ENCODE assay signal across 15 mouse cellular contexts in the genomic region with DNA sequence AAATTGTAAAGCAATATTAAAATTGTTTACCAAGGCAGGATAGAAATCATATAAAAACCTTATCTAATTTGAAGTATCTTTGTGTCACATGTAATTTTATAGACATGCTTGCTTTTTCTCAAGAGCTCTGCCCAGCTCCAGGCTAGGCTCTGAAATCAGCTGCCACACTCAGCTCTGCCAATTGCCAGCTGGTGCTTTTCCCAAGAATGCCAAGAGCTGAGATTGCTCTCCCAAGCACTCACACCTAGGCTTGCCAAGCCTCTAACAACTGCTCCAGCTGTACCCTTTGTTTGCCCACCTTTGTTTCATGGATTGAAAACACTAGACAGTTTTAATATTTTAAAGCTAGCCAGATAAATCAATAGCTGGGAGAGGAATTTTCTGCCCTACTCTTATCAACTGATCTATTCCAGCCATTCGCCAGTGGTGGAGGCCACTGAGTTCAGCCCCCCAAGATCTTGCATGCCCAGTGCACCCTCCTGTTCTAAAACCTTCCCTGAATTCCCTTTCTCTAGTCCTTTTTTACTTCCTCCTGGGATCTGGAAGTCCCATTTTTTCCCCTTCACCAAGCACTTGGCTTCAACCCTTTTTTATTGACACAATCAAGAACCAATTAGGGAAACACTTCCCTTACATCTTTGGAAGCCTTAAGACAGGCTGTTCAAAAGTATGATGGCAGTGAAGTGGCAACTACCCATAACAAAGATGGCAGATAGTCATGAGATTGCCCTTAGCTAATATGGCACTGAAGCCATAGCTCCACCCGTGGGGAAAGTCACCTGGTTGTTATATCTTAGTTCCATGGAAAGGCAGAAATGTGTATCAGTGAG.
DNase-seq lines count a peak whose midpoint lies in the region; ATAC-seq lines count a peak whose summit lies in the region.
"Had no signal": no experiment of that assay in that cellular context is flagged by ENCODE, and none has a peak within 500 bp of the region (broad histone marks: within the 10 kb centered on the region; RNA-seq: fewer than 3 reads in every experiment).

No protein-coding gene starts in this region.

- H3K9me3 ChIP-seq in embryonic facial prominence, embryonic 14.5 days (ENCODE audit: control insufficient read depth, low read length): no peaks in the 10 kb centered on the region
- no peaks in the 10 kb centered on the region for H3K9me3 ChIP-seq in embryonic facial prominence, embryonic 10.5 days
- no peaks in the 10 kb centered on the region for H3K9me3 ChIP-seq in kidney, embryonic 16.5 days (ENCODE audit: low read length)
- H3K9me3 ChIP-seq in kidney, embryonic 15.5 days (replicated peaks): no peaks in the 10 kb centered on the region
- H3K9me3 ChIP-seq: limb, embryonic 10.5 days had no signal

- no peak overlapping the region for H3K4me2 ChIP-seq in embryonic facial prominence, embryonic 14.5 days (ENCODE audit: low read depth, low read length)
- H3K4me2 ChIP-seq in kidney, embryonic 16.5 days (replicated peaks; ENCODE audit: low read depth, low read length): no peak overlapping the region
- no peak overlapping the region for H3K4me2 ChIP-seq in kidney, embryonic 15.5 days

- no peak overlapping the region for H3K27ac ChIP-seq in embryonic facial prominence, embryonic 14.5 days (replicated peaks; ENCODE audit: low read depth, low read length)
- H3K27ac ChIP-seq in embryonic facial prominence, embryonic 10.5 days (replicated peaks): no peak overlapping the region
- H3K27ac ChIP-seq in kidney, embryonic 16.5 days (ENCODE audit: low read length): no peak overlapping the region
- H3K27ac ChIP-seq in kidney, embryonic 15.5 days: no peak overlapping the region
- H3K27ac ChIP-seq: limb, embryonic 10.5 days; liver, embryonic 14.5 days had no signal

- DNase-seq in embryonic facial prominence, embryonic 14.5 days (ENCODE audit: low spot score): peak; percentile 14
- no peak for DNase-seq in embryonic facial prominence, embryonic 10.5 days (ENCODE audit: low spot score)
- DNase-seq in layer of hippocampus, adult 11-12 months (ENCODE audit: low spot score): peak; percentile 16
- DNase-seq in layer of hippocampus, postnatal 25 days (ENCODE audit: extremely low spot score in 1 of 2, low spot score in 1 of 2): no peak
- DNase-seq in right cerebral cortex, adult 18-20 months: peak; percentile 2
- DNase-seq in right cerebral cortex, postnatal 36 days (ENCODE audit: low spot score in 2 of 2): no peak
- DNase-seq: adrenal gland, postnatal 10 days; kidney, postnatal 36 days; lung, postnatal 14 days; spleen, adult 18-20 months had no signal

- H3K27me3 ChIP-seq in embryonic facial prominence, embryonic 14.5 days (replicated peaks; ENCODE audit: control insufficient read depth, insufficient read depth, low read length): no peaks in the 10 kb centered on the region
- H3K27me3 ChIP-seq in embryonic facial prominence, embryonic 10.5 days (replicated peaks; ENCODE audit: low read depth, poor library complexity, severe bottlenecking): no peaks in the 10 kb centered on the region
- H3K27me3 ChIP-seq in kidney, embryonic 16.5 days (ENCODE audit: insufficient read depth, low read length): no peaks in the 10 kb centered on the region
- H3K27me3 ChIP-seq in kidney, embryonic 15.5 days: no peaks in the 10 kb centered on the region

- no peak overlapping the region for H3K4me3 ChIP-seq in embryonic facial prominence, embryonic 14.5 days (ENCODE audit: low read depth, low read length)
- no peak overlapping the region for H3K4me3 ChIP-seq in embryonic facial prominence, embryonic 10.5 days
- H3K4me3 ChIP-seq in kidney, embryonic 16.5 days (ENCODE audit: low read length): no peak overlapping the region
- no peak overlapping the region for H3K4me3 ChIP-seq in kidney, embryonic 15.5 days (replicated peaks)
- H3K4me3 ChIP-seq: erythroblast, embryonic 14.5 days; limb, embryonic 10.5 days had no signal

- WGBS in embryonic facial prominence, embryonic 14.5 days: 76% methylated on average over 2 of the region's 2 CpGs
- 85% methylated on average over 2 of the region's 2 CpGs for WGBS in embryonic facial prominence, embryonic 10.5 days
- 73% methylated on average over 2 of the region's 2 CpGs for WGBS in kidney, embryonic 16.5 days
- 71% methylated on average over 2 of the region's 2 CpGs for WGBS in kidney, embryonic 15.5 days

- H3K36me3 ChIP-seq in embryonic facial prominence, embryonic 14.5 days (ENCODE audit: control insufficient read depth, insufficient read depth, low read length): no peaks in the 10 kb centered on the region
- H3K36me3 ChIP-seq in embryonic facial prominence, embryonic 10.5 days (replicated peaks): no peaks in the 10 kb centered on the region
- no peaks in the 10 kb centered on the region for H3K36me3 ChIP-seq in kidney, embryonic 16.5 days (ENCODE audit: insufficient read depth, low read length)
- H3K36me3 ChIP-seq in kidney, embryonic 15.5 days: no peaks in the 10 kb centered on the region
- H3K36me3 ChIP-seq: limb, embryonic 10.5 days had no signal

- no peak overlapping the region for H3K9ac ChIP-seq in embryonic facial prominence, embryonic 14.5 days (ENCODE audit: low read depth, low read length)
- H3K9ac ChIP-seq in kidney, embryonic 16.5 days (replicated peaks; ENCODE audit: low read length): no peak overlapping the region
- H3K9ac ChIP-seq in kidney, embryonic 15.5 days: no peak overlapping the region
- H3K9ac ChIP-seq: liver, embryonic 14.5 days had no signal

- no peaks in the 10 kb centered on the region for H3K4me1 ChIP-seq in embryonic facial prominence, embryonic 14.5 days (ENCODE audit: control insufficient read depth, insufficient read depth, low read length)
- no peaks in the 10 kb centered on the region for H3K4me1 ChIP-seq in embryonic facial prominence, embryonic 10.5 days
- no peaks in the 10 kb centered on the region for H3K4me1 ChIP-seq in kidney, embryonic 16.5 days (ENCODE audit: insufficient read depth, low read length)
- no peaks in the 10 kb centered on the region for H3K4me1 ChIP-seq in kidney, embryonic 15.5 days
- H3K4me1 ChIP-seq: limb, embryonic 10.5 days had no signal

- no peak for ATAC-seq in embryonic facial prominence, embryonic 14.5 days (ENCODE audit: low read depth)
- ATAC-seq in kidney, embryonic 16.5 days (ENCODE audit: low FRiP score, low TSS enrichment): no peak
- ATAC-seq in kidney, embryonic 15.5 days (replicated peaks; ENCODE audit: low FRiP score): no peak

Comparison
In these comparisons a context has a peak if more than half of its experiments do, and no peak if none do; other contexts are left out.
1. DNase-seq: peak in embryonic facial prominence, embryonic 14.5 days (single experiment), layer of hippocampus, adult 11-12 months (single experiment) and right cerebral cortex, adult 18-20 months (single experiment); none in embryonic facial prominence, embryonic 10.5 days (single experiment), layer of hippocampus, postnatal 25 days (0 of 2) and right cerebral cortex, postnatal 36 days (0 of 2).